Mouse (Mus musculus): Measurements from ENCODE around the gene Atf2. TPM values are rescaled to one million over a fixed set of nuclear protein-coding genes. Genes with fewer than 3 reads are reported as not detected.

Gene Atf2
- polyA plus RNA-seq, 1 experiment from 2014 or later: 56.7 TPM

GRCm38 (mm10) chr2:73774786-73775682, 117.4 kb downstream of the Atf2 start, which contains the start of gene Chn1:
TSS of gene Chn1 (minus strand) at chr2:73775346.
- Histone ChIP-seq H3K4me2 (ENCODE audit: low read length) (peak within 1 kb of the TSS; percentile 66), H3K4me1 (ENCODE audit: control insufficient read depth, insufficient read depth, low read length) (peaks cover 39% of the 10 kb centered on the region), H3K9me3 (replicated peaks; ENCODE audit: control insufficient read depth, low read length) (no peaks in the 10 kb centered on the region), H3K4me3 (ENCODE audit: low read depth, low read length) (peak within 1 kb of the TSS; percentile 84), H3K9ac (ENCODE audit: low read length) (peak within 1 kb of the TSS; percentile 87), H3K27ac (ENCODE audit: low read depth, low read length) (peak within 1 kb of the TSS; percentile 91), H3K36me3 (ENCODE audit: control insufficient read depth, insufficient read depth, low read length) (no peaks in the 10 kb centered on the region), H3K27me3 (replicated peaks; ENCODE audit: control insufficient read depth, insufficient read depth, low read length) (no peaks in the 10 kb centered on the region)
- DNase-seq (ENCODE audit: low spot score): peak; percentile 92
- ATAC-seq: peak; percentile 93
- WGBS: under 1% methylated on average over 82 of the region's 131 CpGs

- 7% methylated on average over 1 of the region's 1 CpGs for WGBS
- Histone ChIP-seq H3K4me1 (ENCODE audit: control insufficient read depth, insufficient read depth, low read length) (peaks cover 22% of the 10 kb centered on the region), H3K27me3 (replicated peaks; ENCODE audit: control insufficient read depth, insufficient read depth, low read length) (no peaks in the 10 kb centered on the region), H3K9me3 (replicated peaks; ENCODE audit: control insufficient read depth, low read length) (no peaks in the 10 kb centered on the region), H3K4me2 (ENCODE audit: low read length) (peak overlapping the region; percentile 66), H3K9ac (ENCODE audit: low read length) (peak overlapping the region; percentile 35), H3K36me3 (ENCODE audit: control insufficient read depth, insufficient read depth, low read length) (no peaks in the 10 kb centered on the region), H3K27ac (ENCODE audit: low read depth, low read length) (no peak overlapping the region), H3K4me3 (ENCODE audit: low read depth, low read length) (peak overlapping the region; percentile 84)
- no peak for ATAC-seq
- DNase-seq (ENCODE audit: low spot score): no peak
These were observed 119.5 kb downstream of the Atf2 start for GRCm38 (mm10) chr2:73772945-73773344.

GRCm38 (mm10) chr2:73768669-73769068, 123.8 kb downstream of the Atf2 start:
- ATAC-seq: no peak
- Histone ChIP-seq H3K36me3 (ENCODE audit: control insufficient read depth, insufficient read depth, low read length) (no peaks in the 10 kb centered on the region), H3K4me1 (ENCODE audit: control insufficient read depth, insufficient read depth, low read length) (peaks cover 21% of the 10 kb centered on the region), H3K4me2 (ENCODE audit: low read length) (no peak overlapping the region), H3K4me3 (ENCODE audit: low read depth, low read length) (no peak overlapping the region), H3K9ac (ENCODE audit: low read length) (no peak overlapping the region), H3K27me3 (replicated peaks; ENCODE audit: control insufficient read depth, insufficient read depth, low read length) (no peaks in the 10 kb centered on the region), H3K9me3 (replicated peaks; ENCODE audit: control insufficient read depth, low read length) (no peaks in the 10 kb centered on the region), H3K27ac (ENCODE audit: low read depth, low read length) (no peak overlapping the region)
- 72% methylated on average over 4 of the region's 4 CpGs for WGBS
- no peak for DNase-seq (ENCODE audit: low spot score)

Other genes starting within 250 kb of the Atf2 start
- 93.5 and 98.9 TPM in 2 replicates for gene Chn1, start 117.3 kb downstream of the Atf2 start, polyA plus RNA-seq (2014; fragmentation: Nextera tagmentation; extraction: Ambion mirVana)
- gene Atp5g3, start 18.7 kb upstream of the Atf2 start, polyA plus RNA-seq (2014; fragmentation: Nextera tagmentation; extraction: Ambion mirVana): 842 and 1,033 TPM in 2 replicates

Data from forebrain, embryonic 14.5 days (tissue).